Mouse (Mus musculus) megakaryocyte, embryonic 14.5 days (primary cell): ENCODE results near the gene Adcyap1r1. TPM values are rescaled to one million over a fixed set of nuclear protein-coding genes. Genes with fewer than 3 reads are reported as not detected.

ENCODE experiments used
- H3K27me3 ChIP-seq: replicated peaks from 2 replicates; pipeline ENCODE3; 2012; ENCODE audit warnings: inconsistent platforms
- H3K36me3 ChIP-seq: replicated peaks from 2 replicates; pipeline ENCODE3; 2012; ENCODE audit warnings: low read length, inconsistent platforms, mixed read lengths
- H3K4me1 ChIP-seq: 2 replicates; pipeline ENCODE4 v1.6.1; 2012; ENCODE audit warnings: inconsistent platforms
- H3K4me3 ChIP-seq: replicated peaks from 2 replicates; pipeline ENCODE3; 2012; ENCODE audit warnings: moderate library complexity, mild to moderate bottlenecking, inconsistent platforms
- H3K9me3 ChIP-seq: 2 replicates; pipeline ENCODE4 v1.6.1; 2012; ENCODE audit warnings: inconsistent platforms
- FLI1 ChIP-seq: IDR thresholded peaks from 2 replicates; pipeline ENCODE4 v1.6.1; 2012; ENCODE audit warnings: low read length, inconsistent platforms, mixed read lengths
- GATA1 ChIP-seq: IDR thresholded peaks from 3 replicates; pipeline ENCODE4 v1.6.1; 2012; ENCODE audit warnings: mixed read lengths, low read length, inconsistent platforms, borderline replicate concordance
- polyA plus RNA-seq: library from polyadenylated mRNA; stranded (reverse); fragments of >175 nt; gene quantifications from 2 replicates; pipeline ENCODE4 v1.2.3, GENCODE M21; 2012; ENCODE audit warnings: low replicate concordance; ENCODE audit not compliant: insufficient read depth

The Adcyap1r1 gene
- polyA plus RNA-seq, 1 experiment, result not detected

DNA sequence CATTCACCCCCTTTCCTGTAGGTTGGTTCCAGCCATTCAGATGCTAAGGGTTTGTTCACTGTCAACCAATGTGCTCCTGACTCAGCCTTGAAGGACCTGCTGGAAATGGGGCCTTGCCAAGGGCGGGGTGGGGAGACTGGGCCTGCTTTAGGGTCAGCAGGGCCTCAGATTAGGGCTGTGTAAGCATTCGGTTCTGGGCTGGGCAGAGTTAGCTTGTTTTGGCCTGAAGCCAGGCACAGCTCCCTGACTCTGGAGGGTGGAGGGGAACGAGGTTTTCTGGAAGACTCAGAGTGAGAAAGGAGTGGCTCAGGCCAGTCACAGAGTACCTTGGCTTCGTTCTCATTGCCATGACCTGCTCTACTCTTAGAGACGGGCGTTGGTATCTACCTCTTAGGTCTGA lies 35.9 kb downstream of the Adcyap1r1 start:
- Histone ChIP-seq H3K4me3 (no peak overlapping the region), H3K36me3 (no peaks in the 10 kb centered on the region), H3K4me1 (peaks cover 4% of the 10 kb centered on the region), H3K9me3 (no peaks in the 10 kb centered on the region), H3K27me3 (peaks cover 30% of the 10 kb centered on the region)
- no peak for TF ChIP-seq FLI1
- TF ChIP-seq GATA1, result no peak

DNA sequence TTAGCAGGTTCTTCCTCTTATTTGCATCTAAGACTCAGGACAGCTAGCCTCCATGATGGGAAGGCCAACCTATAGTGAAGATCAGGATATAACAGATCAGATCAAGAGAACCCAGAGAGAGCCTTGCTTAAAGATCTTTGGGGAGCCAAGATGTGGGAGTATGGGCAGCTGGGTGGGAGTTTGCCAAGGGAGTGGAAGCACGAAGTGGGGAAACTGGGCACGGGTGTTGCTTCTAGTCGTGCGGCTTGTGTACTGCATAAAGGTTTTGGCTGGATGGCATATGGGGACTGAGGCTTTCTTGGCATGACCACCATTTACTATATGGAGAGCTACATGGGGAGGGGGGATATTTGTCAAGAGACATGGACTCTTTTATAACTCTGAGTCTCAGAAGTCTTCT lies 44.4 kb downstream of the Adcyap1r1 start:
- TF ChIP-seq FLI1, result no peak
- TF ChIP-seq GATA1, result no peak
- Histone ChIP-seq H3K4me1 (no peaks in the 10 kb centered on the region), H3K9me3 (no peaks in the 10 kb centered on the region), H3K27me3 (peaks cover 52% of the 10 kb centered on the region), H3K36me3 (no peaks in the 10 kb centered on the region), H3K4me3 (no peak overlapping the region)

DNA sequence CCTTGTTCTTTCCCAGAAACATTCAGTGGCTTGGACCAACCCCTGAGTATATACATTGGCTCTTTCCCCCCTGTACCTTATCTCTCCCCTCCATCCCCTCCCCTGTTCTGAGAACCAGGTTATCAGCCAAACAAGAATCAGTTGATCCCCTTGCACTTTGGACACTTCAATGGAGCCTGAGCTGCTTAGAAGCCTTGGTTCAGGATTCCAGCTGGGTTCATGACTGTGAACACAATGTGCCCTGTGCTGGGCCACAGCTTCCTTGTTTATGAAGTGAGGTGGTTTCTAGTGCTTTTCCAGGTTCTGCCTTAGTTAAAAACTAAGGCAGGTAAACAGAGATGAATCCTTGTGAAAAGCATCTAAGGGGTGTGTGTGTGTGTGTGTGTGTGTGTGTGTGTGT lies 47.0 kb downstream of the Adcyap1r1 start:
- TF ChIP-seq GATA1 (no peak), FLI1 (no peak)

DNA sequence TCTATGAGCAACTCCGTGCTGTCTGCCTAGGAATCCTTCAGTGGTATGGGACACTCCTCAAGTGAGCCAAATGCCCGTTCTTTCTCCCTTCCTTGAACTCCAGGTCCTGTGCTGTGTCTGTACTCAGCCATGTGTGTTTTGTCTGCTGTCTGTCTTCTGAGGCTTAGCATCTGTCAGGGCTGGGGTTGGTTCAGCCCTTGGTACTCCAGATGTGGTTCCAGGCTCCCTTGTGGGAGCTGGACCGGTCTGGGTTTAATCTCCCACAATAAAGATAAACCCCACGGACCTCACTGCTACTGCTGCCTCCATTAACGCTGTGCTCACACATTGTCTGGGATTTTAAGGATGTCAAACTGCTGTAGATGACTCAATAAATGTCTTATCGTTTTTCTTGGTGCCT lies 49.3 kb downstream of the Adcyap1r1 start:
- Histone ChIP-seq H3K9me3 (peaks cover 9% of the 10 kb centered on the region), H3K4me3 (no peak overlapping the region), H3K36me3 (no peaks in the 10 kb centered on the region), H3K4me1 (no peaks in the 10 kb centered on the region), H3K27me3 (peaks cover 27% of the 10 kb centered on the region)
- TF ChIP-seq FLI1 (no peak), GATA1 (no peak)

More for the DNA sequence above, 47.0 kb downstream of the Adcyap1r1 start:
- no peak overlapping the region for H3K4me3 ChIP-seq
- H3K4me1 ChIP-seq, result no peaks in the 10 kb centered on the region
- H3K9me3 ChIP-seq, result no peaks in the 10 kb centered on the region
- H3K27me3 ChIP-seq, result peaks cover 43% of the 10 kb centered on the region
- no peaks in the 10 kb centered on the region for H3K36me3 ChIP-seq

DNA sequence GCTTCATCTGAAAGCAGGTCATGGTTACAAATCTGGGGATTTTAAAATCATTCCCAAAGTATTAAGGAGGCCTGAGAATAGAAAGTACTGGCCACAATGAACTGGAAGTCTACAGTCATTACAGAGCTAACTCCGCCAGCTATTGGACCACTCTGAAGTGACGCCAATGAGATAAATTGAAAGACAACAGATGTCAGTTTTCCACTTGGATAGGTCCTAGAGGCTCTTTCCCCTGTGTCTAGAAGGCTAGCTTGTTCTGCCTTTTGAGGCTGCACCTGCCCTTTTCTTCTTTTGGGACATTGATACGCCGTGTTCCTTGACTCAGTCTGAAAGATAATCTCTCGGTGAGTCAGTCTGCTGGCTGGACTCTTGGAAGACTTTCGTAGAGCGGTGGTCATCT lies 50.5 kb downstream of the Adcyap1r1 start:
- Histone ChIP-seq H3K36me3 (no peaks in the 10 kb centered on the region), H3K4me3 (no peak overlapping the region), H3K4me1 (no peaks in the 10 kb centered on the region), H3K27me3 (peaks cover 23% of the 10 kb centered on the region), H3K9me3 (peaks cover 9% of the 10 kb centered on the region)
- TF ChIP-seq FLI1 (no peak), GATA1 (no peak)

DNA sequence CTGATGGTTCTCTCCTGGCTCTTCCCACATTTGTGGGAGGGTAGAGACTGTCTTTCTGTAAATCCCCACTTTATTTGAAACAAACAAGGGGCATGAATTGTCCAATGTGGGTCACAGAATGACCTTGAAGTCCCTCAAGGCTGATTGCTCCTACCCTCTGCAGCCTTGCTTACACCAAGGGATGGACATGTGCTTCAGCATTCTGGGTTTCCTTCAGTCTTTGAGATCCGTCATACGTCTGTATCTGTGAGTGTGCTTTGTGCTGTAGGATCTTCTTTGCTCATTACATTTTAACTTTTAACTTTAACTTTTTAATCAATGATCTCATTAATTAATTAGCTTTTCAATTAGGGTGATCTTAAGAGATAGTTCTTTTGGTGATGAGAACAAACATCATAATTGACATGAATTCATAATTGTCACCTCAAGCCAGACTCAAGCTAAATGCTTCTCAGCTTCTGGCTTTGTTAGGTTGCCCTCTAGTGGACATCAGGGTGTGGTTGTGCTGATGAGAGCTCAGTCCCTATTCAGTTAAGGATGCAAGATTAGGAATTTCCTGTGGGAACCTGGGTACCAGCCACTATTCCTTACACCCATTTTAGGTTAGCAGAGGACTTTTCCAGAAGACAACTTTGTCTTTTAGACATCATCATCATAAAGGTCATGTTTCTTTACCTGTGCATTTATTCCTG lies 53.2 kb downstream of the Adcyap1r1 start:
- Histone ChIP-seq H3K27me3 (peaks cover 19% of the 10 kb centered on the region), H3K4me3 (no peak overlapping the region), H3K9me3 (peaks cover 9% of the 10 kb centered on the region), H3K36me3 (no peaks in the 10 kb centered on the region), H3K4me1 (no peaks in the 10 kb centered on the region)
- TF ChIP-seq GATA1 (no peak), FLI1 (no peak)

DNA sequence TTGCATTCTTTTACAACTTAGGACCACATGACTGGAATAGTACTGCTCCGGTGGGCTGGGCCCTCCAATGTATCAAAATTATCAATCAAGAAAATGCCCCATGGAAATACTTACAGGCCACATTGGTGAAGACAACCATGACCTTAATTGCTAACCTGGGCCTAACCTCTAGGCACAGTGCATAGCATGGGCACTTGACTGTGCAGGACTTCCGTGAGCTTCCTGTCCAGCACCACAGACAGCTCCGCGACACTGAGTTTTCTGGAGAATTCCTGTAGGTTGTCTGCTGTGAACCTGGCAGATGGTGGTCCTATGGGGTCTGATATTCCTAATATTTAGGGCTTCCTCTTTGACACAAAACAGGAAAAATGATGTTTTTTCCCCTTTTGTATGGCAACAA lies 54.7 kb downstream of the Adcyap1r1 start:
- Histone ChIP-seq H3K27me3 (peaks cover 7% of the 10 kb centered on the region), H3K4me3 (no peak overlapping the region), H3K4me1 (peaks cover 4% of the 10 kb centered on the region), H3K9me3 (peaks cover 9% of the 10 kb centered on the region), H3K36me3 (no peaks in the 10 kb centered on the region)
- no peak for TF ChIP-seq GATA1
- TF ChIP-seq FLI1, result no peak

DNA sequence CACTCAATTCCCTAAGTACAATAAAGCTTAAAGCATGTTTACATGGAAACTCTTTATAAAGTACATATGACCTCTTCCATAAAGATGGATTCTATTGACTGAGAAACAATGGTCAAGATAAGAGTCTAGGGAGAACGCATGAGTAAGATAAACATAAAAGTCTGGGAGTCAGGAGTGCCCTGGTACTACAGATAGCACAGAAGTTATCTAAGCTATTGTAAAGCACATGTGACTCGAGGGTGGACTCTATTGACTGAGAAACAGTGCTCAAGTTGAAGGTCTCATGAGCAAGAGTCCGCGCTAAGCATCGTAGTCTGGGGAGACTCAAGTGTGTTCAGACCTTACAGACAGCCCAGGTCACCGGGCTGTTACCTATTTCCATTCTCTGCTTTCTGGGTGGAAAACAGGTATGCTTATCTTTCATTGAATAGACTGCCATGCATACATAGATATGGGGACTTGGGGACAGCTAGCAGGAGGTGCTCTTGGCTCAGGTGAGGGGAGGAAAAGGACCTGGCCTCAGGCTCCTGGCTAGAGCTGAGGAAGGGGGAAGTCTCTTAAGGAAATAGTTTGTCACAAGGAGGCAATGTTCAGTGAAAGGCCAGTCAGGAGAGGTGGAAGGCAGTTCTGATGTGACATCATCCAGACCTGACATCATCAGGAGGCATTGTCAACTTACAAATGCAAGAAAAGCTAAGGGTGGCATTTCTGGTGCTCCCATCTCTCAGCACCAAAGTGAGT lies 57.5 kb downstream of the Adcyap1r1 start:
- Histone ChIP-seq H3K36me3 (no peaks in the 10 kb centered on the region), H3K27me3 (peaks cover 8% of the 10 kb centered on the region), H3K9me3 (peaks cover 5% of the 10 kb centered on the region), H3K4me1 (peaks cover 17% of the 10 kb centered on the region), H3K4me3 (no peak overlapping the region)
- TF ChIP-seq GATA1, result no peak
- TF ChIP-seq FLI1, result no peak

DNA sequence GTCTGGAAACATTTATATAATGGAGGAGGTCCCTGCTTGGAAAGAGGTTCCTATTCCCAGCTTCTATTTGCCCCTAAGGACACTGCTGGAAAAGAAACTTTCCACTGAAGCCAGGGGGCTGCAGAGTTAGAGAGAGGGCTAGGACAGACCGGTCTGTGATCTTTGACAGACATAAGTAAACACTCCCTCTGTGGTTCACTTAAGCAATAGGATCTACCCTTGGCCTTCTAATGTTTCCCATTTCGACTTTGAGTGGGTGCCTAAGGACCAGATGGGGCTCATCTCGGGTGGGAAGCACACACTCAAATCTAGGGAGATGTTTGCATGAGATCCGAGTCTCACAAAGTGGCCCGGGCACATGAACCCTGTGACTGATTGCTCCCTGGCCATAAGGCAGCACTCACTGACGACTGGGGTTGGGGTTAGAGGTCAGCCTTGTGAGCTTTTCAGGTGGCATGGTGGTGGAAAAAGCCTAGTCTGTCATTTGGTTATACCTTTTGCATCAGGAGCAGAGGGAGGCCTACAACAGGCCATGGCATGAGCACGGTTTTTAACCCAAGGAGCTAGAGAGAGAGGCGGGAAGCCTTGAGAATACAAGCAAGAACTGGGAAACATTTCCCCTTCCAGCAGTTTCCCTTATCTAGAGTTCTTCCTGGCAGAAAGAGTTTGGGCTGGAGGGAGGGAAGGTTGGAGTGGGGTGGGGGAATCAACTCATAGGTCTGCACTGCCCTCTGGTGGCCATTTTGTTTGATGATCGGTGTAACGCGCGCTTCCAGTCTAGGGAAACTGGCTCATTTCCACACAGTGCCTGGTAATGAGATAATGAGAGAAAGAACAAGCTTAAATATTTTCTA lies 59.7 kb downstream of the Adcyap1r1 start:
- no peaks in the 10 kb centered on the region; the same call in 1 of the 2 replicates for H3K9me3 ChIP-seq
- H3K4me1 ChIP-seq, result peaks cover 17% of the 10 kb centered on the region
- no peaks in the 10 kb centered on the region for H3K36me3 ChIP-seq
- TF ChIP-seq GATA1 (no peak), FLI1 (no peak)
- H3K27me3 ChIP-seq, result peaks cover 10% of the 10 kb centered on the region
- H3K4me3 ChIP-seq, result no peak overlapping the region
